ENCODE assay signal across 16 mouse cellular contexts in genomic region chr9:45181770-45182169, GRCm38 (mm10). TPM values are rescaled to one million over a fixed set of nuclear protein-coding genes. Genes with fewer than 3 reads are reported as not detected.
DNase-seq lines count a peak whose midpoint lies in the region; ATAC-seq and TF ChIP-seq lines count a peak whose summit lies in the region.
"Had no signal": no experiment of that assay in that cellular context is flagged by ENCODE, and none has a peak within 500 bp of the region (broad histone marks: within the 10 kb centered on the region; RNA-seq: fewer than 3 reads in every experiment).

Gene BC049352 (plus strand): TSS chr9:45182007.

- H3K9me3 ChIP-seq in hindbrain, postnatal 0 days (ENCODE audit: low read length): no peaks in the 10 kb centered on the region
- H3K9me3 ChIP-seq in hindbrain, embryonic 14.5 days (ENCODE audit: control insufficient read depth, low read length): no peaks in the 10 kb centered on the region
- H3K9me3 ChIP-seq: hindbrain, embryonic 10.5 days; limb, embryonic 15.5 days had no signal

- no peak within 1 kb of the TSS for H3K4me2 ChIP-seq in hindbrain, postnatal 0 days (ENCODE audit: low read depth, low read length)
- H3K4me2 ChIP-seq in hindbrain, embryonic 14.5 days (replicated peaks): no peak within 1 kb of the TSS
- H3K4me2 ChIP-seq: limb, embryonic 15.5 days had no signal

- WGBS in hindbrain, postnatal 0 days: 18% methylated on average over 2 of the region's 2 CpGs
- WGBS in hindbrain, embryonic 14.5 days: 41% methylated on average over 2 of the region's 2 CpGs

- H3K9ac ChIP-seq in hindbrain, postnatal 0 days (replicated peaks; ENCODE audit: low read length): no peak within 1 kb of the TSS
- no peak within 1 kb of the TSS for H3K9ac ChIP-seq in hindbrain, embryonic 14.5 days
- H3K9ac ChIP-seq: limb, embryonic 15.5 days had no signal

- no peaks in the 10 kb centered on the region for H3K4me1 ChIP-seq in hindbrain, postnatal 0 days (ENCODE audit: insufficient read depth, low read length)
- no peaks in the 10 kb centered on the region for H3K4me1 ChIP-seq in hindbrain, embryonic 14.5 days (replicated peaks; ENCODE audit: control insufficient read depth, insufficient read depth, low read length)
- H3K4me1 ChIP-seq: limb, embryonic 15.5 days had no signal

- no peak for TF ChIP-seq CTCF in hindbrain, postnatal 0 days (IDR thresholded peaks at IDR 0.05; ENCODE audit: low read depth)

- no peaks in the 10 kb centered on the region for H3K27me3 ChIP-seq in hindbrain, postnatal 0 days (ENCODE audit: insufficient read depth, low read length)
- no peaks in the 10 kb centered on the region for H3K27me3 ChIP-seq in hindbrain, embryonic 14.5 days (ENCODE audit: control insufficient read depth, insufficient read depth, low read length)
- H3K27me3 ChIP-seq: limb, embryonic 15.5 days had no signal

- DNase-seq in adrenal gland, adult 2 months: peak; percentile 19
- no peak for DNase-seq in adrenal gland, adult 8-10 months
- no peak for DNase-seq in hindbrain, postnatal 0 days (ENCODE audit: low spot score)
- no peak for DNase-seq in hindbrain, embryonic 14.5 days (ENCODE audit: low spot score)
- peak; percentile 18 for DNase-seq in lung, postnatal 36 days
- DNase-seq in lung, postnatal 25 days (ENCODE audit: low spot score): no peak
- peak; percentile 57 to 88 for DNase-seq in kidney, postnatal 25 days
- no peak for DNase-seq in ovary, postnatal 36 days (ENCODE audit: low spot score)
- DNase-seq: cerebellum, adult 11 months; gastrocnemius, postnatal 36 days; retina, postnatal 1 day had no signal

- no peak within 1 kb of the TSS for H3K27ac ChIP-seq in hindbrain, postnatal 0 days
- H3K27ac ChIP-seq in hindbrain, embryonic 14.5 days: no peak within 1 kb of the TSS
- H3K27ac ChIP-seq: hindbrain, embryonic 10.5 days; limb, embryonic 15.5 days had no signal

- no peaks in the 10 kb centered on the region for H3K36me3 ChIP-seq in hindbrain, postnatal 0 days (ENCODE audit: insufficient read depth, low read length)
- H3K36me3 ChIP-seq in hindbrain, embryonic 14.5 days (replicated peaks; ENCODE audit: control insufficient read depth, insufficient read depth): no peaks in the 10 kb centered on the region
- H3K36me3 ChIP-seq: hindbrain, embryonic 10.5 days; limb, embryonic 15.5 days had no signal

- no peak within 1 kb of the TSS for H3K4me3 ChIP-seq in hindbrain, postnatal 0 days (ENCODE audit: low read length)
- no peak within 1 kb of the TSS for H3K4me3 ChIP-seq in hindbrain, embryonic 14.5 days (replicated peaks; ENCODE audit: low read length)
- H3K4me3 ChIP-seq: hindbrain, embryonic 10.5 days; limb, embryonic 15.5 days had no signal

- 0 out of 2 replicates have a peak, but pooled peaks have one; percentile 35 for ATAC-seq in hindbrain, postnatal 0 days
- ATAC-seq in hindbrain, embryonic 14.5 days (ENCODE audit: low FRiP score): no peak

RNA-seq across cellular contexts. Expression of gene BC049352, which starts in this region (rescaled TPM):
- total RNA-seq in adrenal gland, adult 2 months (2021): 1 to 10 TPM in 1 of 2 experiments, not detected in 1; 1.1 TPM
- 0.16 and 0.23 TPM in 2 replicates for polyA plus RNA-seq in adrenal gland, adult 2 months (2012; rRNA removed)
- under 1 TPM in 3 of 4 experiments, not detected in 1; 0.65 to 0.68 (median 0.67) TPM for total RNA-seq in adrenal gland, adult 8-10 months (2022)
- not detected in 2 replicates for total RNA-seq in hindbrain, postnatal 0 days (2014; rRNA removed)
- polyA plus RNA-seq in hindbrain, postnatal 0 days (2015; fragmentation: Nextera tagmentation; extraction: Ambion mirVana): 0.16 and 0.19 TPM in 2 replicates
- not detected in 2 replicates for polyA plus RNA-seq in hindbrain, embryonic 14.5 days (2014; fragmentation: Nextera tagmentation; extraction: Ambion mirVana)
- total RNA-seq: ES-E14; megakaryocyte-erythroid progenitor cell, adult 5-6 weeks had no signal
- polyA plus RNA-seq: hindbrain, embryonic 10.5 days; stomach, embryonic 14.5 days had no signal

Comparison
In these comparisons a context has a peak if more than half of its experiments do, and no peak if none do; other contexts are left out.
1. DNase-seq: peak in adrenal gland, adult 2 months (single experiment), lung, postnatal 36 days (single experiment) and kidney, postnatal 25 days (2 of 2); none in adrenal gland, adult 8-10 months (single experiment), hindbrain, postnatal 0 days (single experiment), hindbrain, embryonic 14.5 days (single experiment), lung, postnatal 25 days (single experiment) and ovary, postnatal 36 days (single experiment).
2. Peak in ATAC-seq in hindbrain, postnatal 0 days; RNA of the gene not detected or under 1 TPM.